Mouse (Mus musculus): ENCODE data around the gene Timm44. TPM values are rescaled to one million over a fixed set of nuclear protein-coding genes. Genes with fewer than 3 reads are reported as not detected.
"Not testable (repeated sequence)": the region's sequence is repeated elsewhere in the genome, so short reads cannot be mapped to it uniquely, and the experiment has no call there.

The Timm44 gene
- total RNA-seq, 1 experiment from 2014 or later, result 120 TPM

GRCm38 (mm10) chr8:4263105-4263791 lies 12.5 kb downstream of the Timm44 start:
- no peak for DNase-seq

- DNase-seq, result no peak
These were observed 15.9 kb downstream of the Timm44 start for GRCm38 (mm10) chr8:4259805-4260170.

DNA sequence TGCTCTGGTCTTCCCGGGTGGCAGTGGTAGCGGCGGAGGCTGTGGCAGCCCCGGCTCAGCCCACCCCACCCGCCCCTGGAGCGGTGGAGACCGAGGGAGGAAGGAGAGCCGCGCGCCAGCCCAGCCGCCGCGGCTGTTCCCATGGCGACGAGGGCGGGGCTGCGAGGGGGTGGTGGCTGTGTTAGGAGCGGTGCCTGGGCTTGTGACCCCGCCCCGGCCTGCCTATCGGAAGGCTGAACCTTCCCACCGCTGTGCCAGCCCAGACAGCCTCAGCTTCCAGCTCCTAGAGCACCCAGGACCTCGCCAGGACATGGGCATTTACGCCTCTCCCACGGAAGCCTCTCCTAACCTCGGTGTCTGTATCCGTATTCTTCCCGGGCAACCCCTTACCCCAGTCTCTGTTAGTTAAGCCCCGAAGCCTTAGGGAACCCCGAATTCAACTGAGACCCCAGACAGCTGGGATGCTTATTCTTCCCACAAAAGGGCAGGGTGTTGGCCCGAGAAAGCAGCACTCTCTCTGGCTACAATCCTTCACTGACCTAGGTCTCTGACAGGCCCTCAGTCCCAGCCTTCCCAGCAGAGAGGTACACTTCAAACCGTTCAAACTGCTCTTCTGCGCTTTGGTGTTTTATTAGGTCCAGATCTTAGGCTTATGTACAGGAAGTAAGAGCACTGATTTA lies 16.4 kb downstream of the Timm44 start, which contains the start of gene Ctxn1:
Ctxn1 (minus strand) TSS at position 150 of the 680 bp plus-strand sequence.
- peak; percentile 99 for DNase-seq

- no peak for DNase-seq
These were observed 17.0 kb downstream of the Timm44 start for GRCm38 (mm10) chr8:4258678-4259077.

DNA sequence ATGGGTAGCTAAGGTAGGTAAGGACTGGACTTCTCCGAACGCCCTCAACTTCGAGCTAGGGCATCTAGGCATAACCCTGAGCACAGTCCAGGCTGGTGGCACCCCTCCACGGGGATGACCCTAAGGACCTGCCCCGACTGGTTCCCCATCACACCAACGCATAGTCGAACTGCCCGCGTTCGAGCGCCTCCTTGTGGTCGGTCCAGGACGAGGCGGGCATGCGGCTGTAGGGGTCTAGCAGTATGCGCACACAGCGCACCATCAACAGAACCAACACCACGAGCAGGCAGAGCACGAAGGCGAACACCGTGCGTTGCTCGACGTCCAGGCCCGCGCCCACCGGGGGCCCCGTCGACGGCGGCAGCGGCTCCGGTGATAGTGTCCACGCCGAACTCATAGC lies 17.5 kb downstream of the Timm44 start:
- DNase-seq, result peak; percentile 76

- DNase-seq, result no peak
These were observed 18.4 kb downstream of the Timm44 start for GRCm38 (mm10) chr8:4257350-4257749.

- DNase-seq, result no peak
These were observed 18.8 kb downstream of the Timm44 start for GRCm38 (mm10) chr8:4256911-4257310.

DNA sequence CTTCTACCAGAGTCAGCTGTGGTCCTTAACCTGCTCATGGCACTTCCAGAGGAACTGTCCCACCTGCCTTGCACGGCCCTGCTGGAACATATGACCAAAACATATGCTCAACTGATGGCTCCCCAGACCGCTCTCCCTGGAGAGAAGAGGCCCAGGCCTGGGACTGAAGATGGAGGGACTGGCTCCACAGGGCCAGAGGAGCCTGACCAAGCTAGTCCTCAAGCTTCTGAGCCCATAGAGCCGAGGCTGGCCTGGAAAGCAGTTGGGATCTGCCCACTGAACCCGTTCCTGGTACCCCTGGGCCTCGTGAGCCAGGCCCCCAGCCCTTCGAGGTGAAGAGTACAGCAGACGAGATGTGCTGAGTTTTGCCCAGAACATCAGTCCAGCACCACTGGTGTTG lies 20.2 kb downstream of the Timm44 start:
- DNase-seq, result not testable (repeated sequence)

- peak; percentile 59 for DNase-seq
These were observed 21.7 kb downstream of the Timm44 start for GRCm38 (mm10) chr8:4254001-4254400.

DNA sequence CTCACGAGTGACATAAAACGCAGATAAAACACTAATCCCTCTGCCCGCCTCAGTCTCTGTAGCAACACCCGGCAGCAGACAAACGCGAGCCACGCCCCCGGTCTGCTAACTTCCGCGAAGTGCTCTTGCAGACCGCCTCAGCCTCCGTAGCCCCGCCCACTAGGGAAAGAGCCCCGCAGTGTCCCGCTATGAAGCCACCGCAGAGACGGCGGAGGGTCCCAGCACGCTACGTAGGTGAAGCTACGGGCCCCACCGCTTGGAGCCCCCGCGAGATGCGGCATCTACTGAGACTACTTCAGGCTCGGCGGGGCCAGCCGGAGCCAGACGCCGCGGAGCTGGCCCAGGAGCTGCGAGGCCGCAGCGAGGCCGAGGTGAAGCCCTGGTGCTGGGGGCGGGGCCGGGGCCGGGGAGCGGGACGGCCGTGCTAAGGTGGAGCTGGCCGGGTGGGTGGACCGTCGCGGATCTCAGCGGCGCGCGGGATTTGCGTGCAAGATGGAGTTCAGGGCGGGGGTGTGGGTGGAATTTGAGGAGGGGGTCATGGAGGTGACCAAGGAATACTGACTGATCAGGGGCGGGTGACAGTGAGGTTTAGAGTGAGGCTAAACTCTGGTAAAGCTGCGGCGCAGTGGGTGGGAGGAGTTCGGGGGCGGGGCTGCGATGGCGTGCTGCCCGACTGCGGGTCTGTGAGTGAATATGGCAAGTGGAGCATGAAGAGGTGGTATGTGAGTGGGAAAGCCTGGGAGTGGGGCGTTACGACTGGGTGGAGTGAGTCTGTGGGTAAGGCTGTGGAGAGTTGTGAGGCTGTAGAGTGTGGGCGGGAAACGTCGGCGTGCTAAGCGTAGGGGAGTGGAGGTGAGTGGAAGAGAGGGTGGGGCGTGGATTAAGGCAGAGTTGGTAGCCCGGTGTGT lies 22.5 kb downstream of the Timm44 start, which contains the start of gene Snapc2:
Snapc2 (plus strand) TSS at position 147 of the 908 bp plus-strand sequence.
- DNase-seq, result peak; percentile 97

- DNase-seq, result no peak
These were observed 23.5 kb downstream of the Timm44 start for GRCm38 (mm10) chr8:4252116-4252760.

GRCm38 (mm10) chr8:4250306-4250970 lies 25.3 kb downstream of the Timm44 start:
- DNase-seq, result peak; percentile 90

- peak; percentile 47 for DNase-seq
These were observed 26.5 kb downstream of the Timm44 start for GRCm38 (mm10) chr8:4249213-4249612.

- DNase-seq, result no peak
These were observed 27.7 kb downstream of the Timm44 start, which contains the start of gene Tgfbr3l for GRCm38 (mm10) chr8:4247951-4248540. Gene Tgfbr3l, plus strand, starts transcription at chr8:4248214.

GRCm38 (mm10) chr8:4247241-4247640 lies 28.5 kb downstream of the Timm44 start:
- DNase-seq, result no peak

GRCm38 (mm10) chr8:4245737-4246136 lies 30.0 kb downstream of the Timm44 start:
- DNase-seq, result no peak

DNA sequence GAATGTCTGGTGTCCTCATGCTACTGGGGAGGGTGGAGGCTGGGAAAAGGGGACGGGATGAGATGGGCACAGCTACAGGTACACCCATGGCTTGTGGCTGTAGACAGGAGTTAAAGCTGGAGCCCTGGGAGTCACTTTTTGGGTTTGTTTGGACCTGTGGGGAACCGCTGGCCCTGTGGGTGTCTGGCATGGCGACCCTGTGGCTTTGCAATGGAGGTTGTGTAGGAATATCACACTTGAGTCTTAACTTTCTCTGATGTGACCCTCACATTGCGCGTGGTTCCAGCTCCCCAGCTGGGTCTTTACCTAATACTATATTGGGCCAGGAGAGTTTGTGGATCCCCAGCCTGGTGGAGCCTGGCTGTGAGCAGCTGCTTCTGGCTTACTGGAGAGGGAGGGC lies 30.7 kb downstream of the Timm44 start:
- DNase-seq, result no peak

GRCm38 (mm10) chr8:4239193-4239890 lies 36.4 kb downstream of the Timm44 start:
- DNase-seq, result no peak

GRCm38 (mm10) chr8:4238434-4239192 lies 37.1 kb downstream of the Timm44 start, which contains the start of the genes Map2k7 and Gm49320:
Gene Map2k7, plus strand, starts transcription at chr8:4238740.
Gene Gm49320, plus strand, starts transcription at chr8:4238865.
- peak; percentile 100 for DNase-seq
